Mouse (Mus musculus) left cerebral cortex, postnatal 25 days (tissue): ENCODE measurements around the gene Ppp1cb. TPM values are rescaled to one million over a fixed set of nuclear protein-coding genes. Genes with fewer than 3 reads are reported as not detected.
"Not testable (repeated sequence)": the region's sequence is repeated elsewhere in the genome, so short reads cannot be mapped to it uniquely, and the experiment has no call there.

ENCODE experiments used
- DNase-seq, 2 experiments: peaks; one replicate each; pipeline ENCODE4 v3.0.0; 2022; ENCODE audit warnings: low spot score in 2 of 2, mixed read lengths in 1 of 2
- intact Hi-C: fragments of 180-260 bp; cut with DNase I; formaldehyde crosslinking; loops from one replicate; pipeline ENCODE4 v1.15.1; 2025
- total RNA-seq, 2 experiments: library from RNA; stranded (reverse); gene quantifications; 2 replicates each; pipeline ENCODE4 v1.2.3; 2021

Ppp1cb gene
- 100 to 1,000 TPM; 384 to 386 TPM for total RNA-seq

- peak; percentile 95 to 98 for DNase-seq
- intact Hi-C loops = loop anchor here (2.0 kb wide), 1 partner anchor 120 kb away; no protein-coding TSS in a partner anchor
Measured at GRCm38 (mm10) chr5:32458408-32459143, at the start of gene Ppp1cb. TSS of gene Ppp1cb (plus strand) at chr5:32458843.

- no peak for DNase-seq
Measured at GRCm38 (mm10) chr5:32409747-32410146, 48.9 kb upstream of the Ppp1cb start.

GRCm38 (mm10) chr5:32410954-32411688, 47.5 kb upstream of the Ppp1cb start:
- DNase-seq = no peak
- intact Hi-C loops = loop anchor here (5.0 kb wide), 1 partner anchor 59 kb away; no protein-coding TSS in a partner anchor

More at GRCm38 (mm10) chr5:32409747-32410146, 48.9 kb upstream of the Ppp1cb start:
- intact Hi-C loops = loop anchor here (5.0 kb wide), 1 partner anchor 57 kb away; no protein-coding TSS in a partner anchor

- intact Hi-C loops = loop anchor here (5.0 kb wide), 1 partner anchor 60 kb away; no protein-coding TSS in a partner anchor
Measured at GRCm38 (mm10) chr5:32412186-32412950, 46.3 kb upstream of the Ppp1cb start.

GRCm38 (mm10) chr5:32413083-32413482, 45.6 kb upstream of the Ppp1cb start:
- DNase-seq = no peak
- intact Hi-C loops = loop anchor here (5.0 kb wide), 1 partner anchor 61 kb away; no protein-coding TSS in a partner anchor

More at GRCm38 (mm10) chr5:32412186-32412950, 46.3 kb upstream of the Ppp1cb start:
- DNase-seq = no peak

- DNase-seq = no peak
- intact Hi-C loops = loop anchor here (5.0 kb wide), 1 partner anchor 61 kb away; no protein-coding TSS in a partner anchor
Measured at GRCm38 (mm10) chr5:32413569-32413968, 45.1 kb upstream of the Ppp1cb start.

GRCm38 (mm10) chr5:32414461-32414985, 44.1 kb upstream of the Ppp1cb start:
- peak in 1 of 2 experiments; percentile 36 for DNase-seq
- intact Hi-C loops = loop anchor here (5.0 kb wide), 1 partner anchor 62 kb away; no protein-coding TSS in a partner anchor

- DNase-seq = no peak
- intact Hi-C loops = no loop called here
Measured at GRCm38 (mm10) chr5:32415554-32415953, 43.1 kb upstream of the Ppp1cb start.

- no peak for DNase-seq
- intact Hi-C loops = no loop called here
Measured at GRCm38 (mm10) chr5:32416881-32417280, 41.8 kb upstream of the Ppp1cb start.

GRCm38 (mm10) chr5:32422081-32422589, 36.5 kb upstream of the Ppp1cb start:
- intact Hi-C loops = no loop called here
- no peak for DNase-seq

- intact Hi-C loops = no loop called here
- DNase-seq = no peak
Measured at GRCm38 (mm10) chr5:32423339-32424046, 35.1 kb upstream of the Ppp1cb start.

GRCm38 (mm10) chr5:32424464-32424863, 34.2 kb upstream of the Ppp1cb start:
- no peak for DNase-seq

GRCm38 (mm10) chr5:32425485-32426171, 33.0 kb upstream of the Ppp1cb start:
- intact Hi-C loops = no loop called here
- DNase-seq = no peak

More at GRCm38 (mm10) chr5:32424464-32424863, 34.2 kb upstream of the Ppp1cb start:
- intact Hi-C loops = no loop called here

- intact Hi-C loops = no loop called here
- DNase-seq = no peak
Measured at GRCm38 (mm10) chr5:32430399-32430798, 28.2 kb upstream of the Ppp1cb start.

GRCm38 (mm10) chr5:32434346-32434745, 24.3 kb upstream of the Ppp1cb start:
- intact Hi-C loops, DNase-seq: not testable (repeated sequence)

- DNase-seq = no peak
- intact Hi-C loops = no loop called here
Measured at GRCm38 (mm10) chr5:32435612-32436011, 23.0 kb upstream of the Ppp1cb start.

- no peak for DNase-seq
- intact Hi-C loops = no loop called here
Measured at GRCm38 (mm10) chr5:32437901-32438563, 20.6 kb upstream of the Ppp1cb start.
